Mouse (Mus musculus) MEL-GATA-1-ER (cell line): ENCODE measurements around the gene Tgfb2.

ENCODE experiments used
- DNase-seq: peaks from one replicate; pipeline ENCODE4 v3.0.0-alpha.2; 2012; ENCODE audit warnings: low read depth; ENCODE audit errors: extremely low read depth

Tgfb2 gene

GRCm38 (mm10) chr1:186702391-186703255 lies 3.2 kb downstream of the Tgfb2 start:
- no peak for DNase-seq

- no peak for DNase-seq
Observed at GRCm38 (mm10) chr1:186701206-186701905, 4.4 kb downstream of the Tgfb2 start.

- no peak for DNase-seq
Observed at GRCm38 (mm10) chr1:186700496-186700895, 5.3 kb downstream of the Tgfb2 start.

GRCm38 (mm10) chr1:186698583-186699338 lies 7.0 kb downstream of the Tgfb2 start:
- DNase-seq, result no peak

- DNase-seq, result no peak
Observed at GRCm38 (mm10) chr1:186696231-186696630, 9.6 kb downstream of the Tgfb2 start.

- no peak for DNase-seq
Observed at GRCm38 (mm10) chr1:186695361-186695760, 10.4 kb downstream of the Tgfb2 start.

- DNase-seq, result no peak
Observed at GRCm38 (mm10) chr1:186692370-186692769, 13.4 kb downstream of the Tgfb2 start.

GRCm38 (mm10) chr1:186691708-186692107 lies 14.1 kb downstream of the Tgfb2 start:
- no peak for DNase-seq

- DNase-seq, result no peak
Observed at GRCm38 (mm10) chr1:186684041-186684440, 21.7 kb downstream of the Tgfb2 start.

GRCm38 (mm10) chr1:186682606-186683005 lies 23.2 kb downstream of the Tgfb2 start:
- no peak for DNase-seq

- DNase-seq, result no peak
Observed at GRCm38 (mm10) chr1:186677614-186678013, 28.2 kb downstream of the Tgfb2 start.

GRCm38 (mm10) chr1:186676199-186676598 lies 29.6 kb downstream of the Tgfb2 start:
- DNase-seq, result no peak

- DNase-seq, result no peak
Observed at GRCm38 (mm10) chr1:186675263-186675662, 30.5 kb downstream of the Tgfb2 start.

GRCm38 (mm10) chr1:186674621-186675020 lies 31.2 kb downstream of the Tgfb2 start:
- DNase-seq, result no peak

GRCm38 (mm10) chr1:186673166-186673565 lies 32.6 kb downstream of the Tgfb2 start:
- DNase-seq, result no peak

- no peak for DNase-seq
Observed at GRCm38 (mm10) chr1:186663412-186663811, 42.4 kb downstream of the Tgfb2 start.

- no peak for DNase-seq
Observed at GRCm38 (mm10) chr1:186662996-186663395, 42.8 kb downstream of the Tgfb2 start.

- DNase-seq, result no peak
Observed at GRCm38 (mm10) chr1:186661206-186661921, 44.4 kb downstream of the Tgfb2 start.

- DNase-seq, result no peak
Observed at GRCm38 (mm10) chr1:186658783-186659182, 47.0 kb downstream of the Tgfb2 start.

GRCm38 (mm10) chr1:186657559-186658219 lies 48.1 kb downstream of the Tgfb2 start:
- no peak for DNase-seq
